Mouse (Mus musculus): ENCODE measurements around the gene Wdr78. TPM values are rescaled to one million over a fixed set of nuclear protein-coding genes. Genes with fewer than 3 reads are reported as not detected.

The Wdr78 gene
- polyA plus RNA-seq, 1 experiment: 0.47 TPM

- TF ChIP-seq USF1 (IDR thresholded peaks at IDR 0.05; ENCODE audit: low read depth) (no peak), TCF3 (IDR thresholded peaks at IDR 0.05; ENCODE audit: insufficient read length, low read depth) (no peak), TCF12 (IDR thresholded peaks at IDR 0.05; ENCODE audit: insufficient read depth, poor library complexity, severe bottlenecking) (no peak), MAX (IDR thresholded peaks at IDR 0.05; ENCODE audit: low read depth) (no peak), MYOG (IDR thresholded peaks at IDR 0.05; ENCODE audit: control insufficient read depth in 1 of 3, insufficient read depth in 1 of 3, insufficient read length in 2 of 3, low read depth in 2 of 3) (no peak), E2F4 (IDR thresholded peaks at IDR 0.05; ENCODE audit: insufficient read depth) (no peak), SRF (IDR thresholded peaks at IDR 0.05; ENCODE audit: control insufficient read depth, insufficient read length, low read depth) (no peak), POLR2AphosphoS2 (IDR thresholded peaks at IDR 0.05; ENCODE audit: insufficient read length, low read depth) (no peak), CEBPB (IDR thresholded peaks at IDR 0.05; ENCODE audit: insufficient read depth, poor library complexity, severe bottlenecking) (no peak)
- Histone ChIP-seq H3K4me2 (ENCODE audit: low read depth) (peak overlapping the region; percentile 62), H3K4me3 (peak overlapping the region; percentile 43), H3K36me3 (ENCODE audit: control insufficient read depth, insufficient read depth) (no peaks in the 10 kb centered on the region), H3K79me2 (ENCODE audit: control insufficient read depth, insufficient read depth) (peaks cover 58% of the 10 kb centered on the region), H3K27me3 (ENCODE audit: control insufficient read depth, insufficient read depth, insufficient read length) (no peaks in the 10 kb centered on the region), H3ac (ENCODE audit: control insufficient read depth, insufficient read length) (no peak overlapping the region)
Observed at GRCm38 (mm10) chr4:103120395-103120794, 6.0 kb upstream of the Wdr78 start.

GRCm38 (mm10) chr4:103120028-103120384 lies 5.7 kb upstream of the Wdr78 start:
- H3K79me2 ChIP-seq (ENCODE audit: control insufficient read depth, insufficient read depth): peaks cover 58% of the 10 kb centered on the region
- H3K36me3 ChIP-seq (ENCODE audit: control insufficient read depth, insufficient read depth): no peaks in the 10 kb centered on the region
- H3ac ChIP-seq (ENCODE audit: control insufficient read depth, insufficient read length): peak overlapping the region; percentile 42
- peak overlapping the region; percentile 62 for H3K4me2 ChIP-seq (ENCODE audit: low read depth)
- no peaks in the 10 kb centered on the region for H3K27me3 ChIP-seq (ENCODE audit: control insufficient read depth, insufficient read depth, insufficient read length)
- TF ChIP-seq E2F4 (IDR thresholded peaks at IDR 0.05; ENCODE audit: insufficient read depth) (no peak), SRF (IDR thresholded peaks at IDR 0.05; ENCODE audit: control insufficient read depth, insufficient read length, low read depth) (no peak), TCF12 (IDR thresholded peaks at IDR 0.05; ENCODE audit: insufficient read depth, poor library complexity, severe bottlenecking) (no peak), USF1 (IDR thresholded peaks at IDR 0.05; ENCODE audit: low read depth) (no peak), POLR2A (IDR thresholded peaks at IDR 0.05; ENCODE audit: insufficient read length, low read depth) (no peak), CEBPB (IDR thresholded peaks at IDR 0.05; ENCODE audit: insufficient read depth, poor library complexity, severe bottlenecking) (no peak), MAX (IDR thresholded peaks at IDR 0.05; ENCODE audit: low read depth) (no peak), TCF3 (IDR thresholded peaks at IDR 0.05; ENCODE audit: insufficient read length, low read depth) (no peak), REST (IDR thresholded peaks at IDR 0.05; ENCODE audit: insufficient read depth, insufficient read length) (no peak), POLR2AphosphoS2 (IDR thresholded peaks at IDR 0.05; ENCODE audit: insufficient read length, low read depth) (no peak)
- H3K4me3 ChIP-seq: peak overlapping the region; percentile 43

GRCm38 (mm10) chr4:103119229-103120027 lies 5.1 kb upstream of the Wdr78 start:
- H3K79me2 ChIP-seq (ENCODE audit: control insufficient read depth, insufficient read depth): peaks cover 53% of the 10 kb centered on the region
- TF ChIP-seq POLR2A (IDR thresholded peaks at IDR 0.05; ENCODE audit: insufficient read length, low read depth): peak; percentile 84
- TF ChIP-seq USF1 (IDR thresholded peaks at IDR 0.05; ENCODE audit: low read depth): no peak
- TF ChIP-seq E2F4 (IDR thresholded peaks at IDR 0.05; ENCODE audit: insufficient read depth): peak; percentile 4
- peak in 2 of 3 experiments; percentile 36 to 58 for TF ChIP-seq MYOD1 (IDR thresholded peaks at IDR 0.05; ENCODE audit: control insufficient read depth in 1 of 3, insufficient read length in 2 of 3, low read depth in 2 of 3)
- TF ChIP-seq REST (IDR thresholded peaks at IDR 0.05; ENCODE audit: insufficient read depth, insufficient read length): no peak
- TF ChIP-seq MAX (IDR thresholded peaks at IDR 0.05; ENCODE audit: low read depth): no peak
- peak; percentile 87 for TF ChIP-seq POLR2AphosphoS2 (IDR thresholded peaks at IDR 0.05; ENCODE audit: insufficient read length, low read depth)
- peak in 1 of 3 experiments; percentile 47 for TF ChIP-seq MYOG (IDR thresholded peaks at IDR 0.05; ENCODE audit: control insufficient read depth in 1 of 3, insufficient read depth in 1 of 3, insufficient read length in 2 of 3, low read depth in 2 of 3)
- TF ChIP-seq CEBPB (IDR thresholded peaks at IDR 0.05; ENCODE audit: insufficient read depth, poor library complexity, severe bottlenecking): no peak
- no peaks in the 10 kb centered on the region for H3K36me3 ChIP-seq (ENCODE audit: control insufficient read depth, insufficient read depth)
- H3K4me2 ChIP-seq (ENCODE audit: low read depth): peak overlapping the region; percentile 62
- H3K4me3 ChIP-seq: peak overlapping the region; percentile 43
- no peaks in the 10 kb centered on the region for H3K27me3 ChIP-seq (ENCODE audit: control insufficient read depth, insufficient read depth, insufficient read length)
- peak overlapping the region; percentile 42 for H3ac ChIP-seq (ENCODE audit: control insufficient read depth, insufficient read length)

- Histone ChIP-seq H3K27me3 (ENCODE audit: control insufficient read depth, insufficient read depth, insufficient read length) (no peaks in the 10 kb centered on the region), H3K4me3 (peak overlapping the region; percentile 43), H3ac (ENCODE audit: control insufficient read depth, insufficient read length) (peak overlapping the region; percentile 42), H3K4me2 (ENCODE audit: low read depth) (peak overlapping the region; percentile 46), H3K36me3 (ENCODE audit: control insufficient read depth, insufficient read depth) (no peaks in the 10 kb centered on the region), H3K79me2 (ENCODE audit: control insufficient read depth, insufficient read depth) (peaks cover 47% of the 10 kb centered on the region)
- TF ChIP-seq MYOG (IDR thresholded peaks at IDR 0.05; ENCODE audit: control insufficient read depth in 1 of 3, insufficient read depth in 1 of 3, insufficient read length in 2 of 3, low read depth in 2 of 3): no peak
- no peak for TF ChIP-seq TCF3 (IDR thresholded peaks at IDR 0.05; ENCODE audit: insufficient read length, low read depth)
- TF ChIP-seq MYOD1 (IDR thresholded peaks at IDR 0.05; ENCODE audit: control insufficient read depth in 1 of 3, insufficient read length in 2 of 3, low read depth in 2 of 3): no peak
- no peak for TF ChIP-seq E2F4 (IDR thresholded peaks at IDR 0.05; ENCODE audit: insufficient read depth)
- no peak for TF ChIP-seq USF1 (IDR thresholded peaks at IDR 0.05; ENCODE audit: low read depth)
- no peak for TF ChIP-seq SRF (IDR thresholded peaks at IDR 0.05; ENCODE audit: control insufficient read depth, insufficient read length, low read depth)
- TF ChIP-seq MAX (IDR thresholded peaks at IDR 0.05; ENCODE audit: low read depth): no peak
- no peak for TF ChIP-seq POLR2AphosphoS2 (IDR thresholded peaks at IDR 0.05; ENCODE audit: insufficient read length, low read depth)
- no peak for TF ChIP-seq POLR2A (IDR thresholded peaks at IDR 0.05; ENCODE audit: insufficient read length, low read depth)
- TF ChIP-seq TCF12 (IDR thresholded peaks at IDR 0.05; ENCODE audit: insufficient read depth, poor library complexity, severe bottlenecking): no peak
- no peak for TF ChIP-seq CEBPB (IDR thresholded peaks at IDR 0.05; ENCODE audit: insufficient read depth, poor library complexity, severe bottlenecking)
- TF ChIP-seq REST (IDR thresholded peaks at IDR 0.05; ENCODE audit: insufficient read depth, insufficient read length): no peak
Observed at GRCm38 (mm10) chr4:103118888-103119228, 4.5 kb upstream of the Wdr78 start.
